Mouse (Mus musculus) brain, embryonic 14.5 days (tissue): Measurements from ENCODE around the gene Sh3d19. TPM values are rescaled to one million over a fixed set of nuclear protein-coding genes. Genes with fewer than 3 reads are reported as not detected.

Experiments used
- DNase-seq: peaks from one replicate; pipeline ENCODE4 v3.0.0-alpha.2; 2011; ENCODE audit warnings: low read depth
- CTCF ChIP-seq: fragments of 200-500 bp; IDR thresholded peaks from 2 replicates; pipeline ENCODE4 v1.5.1; 2012; ENCODE audit warnings: inconsistent platforms, mild to moderate bottlenecking, moderate library complexity, borderline replicate concordance; ENCODE audit not compliant: insufficient read depth, insufficient read length; ENCODE audit errors: extremely low read depth
- POLR2A ChIP-seq: fragments of 200-500 bp; IDR thresholded peaks from 2 replicates; pipeline ENCODE4 v1.6.1; 2012; ENCODE audit warnings: mild to moderate bottlenecking, inconsistent platforms, borderline replicate concordance; ENCODE audit not compliant: poor library complexity, insufficient read depth, insufficient read length, severe bottlenecking; ENCODE audit errors: extremely low read depth
- polyA plus RNA-seq: library from polyadenylated mRNA; depleted of rRNA; stranded (reverse); fragments of >200 nt; gene quantifications from 2 replicates; pipeline ENCODE4 v1.2.3, GENCODE M21; 2012

Gene Sh3d19
- polyA plus RNA-seq, 1 experiment = 19.4 TPM

- no peak for DNase-seq
- no peak for TF ChIP-seq CTCF
- no peak for TF ChIP-seq POLR2A
These were observed 69.6 kb downstream of the Sh3d19 start for GRCm38 (mm10) chr3:86040286-86041201.

GRCm38 (mm10) chr3:86047686-86048408, 76.9 kb downstream of the Sh3d19 start:
- no peak for DNase-seq
- TF ChIP-seq CTCF = no peak
- TF ChIP-seq POLR2A = no peak

- DNase-seq = no peak
- no peak for TF ChIP-seq CTCF
- TF ChIP-seq POLR2A = no peak
These were observed 78.1 kb downstream of the Sh3d19 start for GRCm38 (mm10) chr3:86049041-86049440.

- DNase-seq = no peak
- TF ChIP-seq POLR2A (no peak), CTCF (no peak)
These were observed 85.8 kb downstream of the Sh3d19 start for GRCm38 (mm10) chr3:86056678-86057077.

GRCm38 (mm10) chr3:86057436-86058095, 86.7 kb downstream of the Sh3d19 start:
- no peak for DNase-seq
- TF ChIP-seq CTCF = no peak
- no peak for TF ChIP-seq POLR2A

- no peak for DNase-seq
- TF ChIP-seq CTCF (peak; percentile 33; the same call in 1 of the 2 replicates), POLR2A (no peak)
These were observed 98.8 kb downstream of the Sh3d19 start for GRCm38 (mm10) chr3:86069646-86070250.

- no peak for DNase-seq
- no peak for TF ChIP-seq POLR2A
- no peak for TF ChIP-seq CTCF
These were observed 99.9 kb downstream of the Sh3d19 start for GRCm38 (mm10) chr3:86070799-86071198.

- TF ChIP-seq POLR2A (no peak), CTCF (no peak)
- no peak for DNase-seq
These were observed 101.2 kb downstream of the Sh3d19 start for GRCm38 (mm10) chr3:86072066-86072465.

- no peak for TF ChIP-seq POLR2A
- no peak for TF ChIP-seq CTCF
- no peak for DNase-seq
These were observed 102.0 kb downstream of the Sh3d19 start for GRCm38 (mm10) chr3:86072889-86073288.

GRCm38 (mm10) chr3:86075593-86075992, 104.7 kb downstream of the Sh3d19 start:
- DNase-seq = no peak
- peak; percentile 32; the same call in 1 of the 2 replicates for TF ChIP-seq CTCF
- no peak for TF ChIP-seq POLR2A

GRCm38 (mm10) chr3:86076511-86077283, 105.8 kb downstream of the Sh3d19 start:
- TF ChIP-seq CTCF (no peak), POLR2A (no peak)
- DNase-seq = no peak
